Mouse (Mus musculus) brain, embryonic 14.5 days (tissue): ENCODE measurements around the gene Mid1ip1. TPM values are rescaled to one million over a fixed set of nuclear protein-coding genes. Genes with fewer than 3 reads are reported as not detected.

Experiments used
- DNase-seq: peaks from one replicate; pipeline ENCODE4 v3.0.0-alpha.2; 2011; ENCODE audit warnings: low read depth
- CTCF ChIP-seq: fragments of 200-500 bp; IDR thresholded peaks from 2 replicates; pipeline ENCODE4 v1.5.1; 2012; ENCODE audit warnings: inconsistent platforms, mild to moderate bottlenecking, moderate library complexity, borderline replicate concordance; ENCODE audit not compliant: insufficient read depth, insufficient read length; ENCODE audit errors: extremely low read depth
- POLR2A ChIP-seq: fragments of 200-500 bp; IDR thresholded peaks from 2 replicates; pipeline ENCODE4 v1.6.1; 2012; ENCODE audit warnings: mild to moderate bottlenecking, inconsistent platforms, borderline replicate concordance; ENCODE audit not compliant: poor library complexity, insufficient read depth, insufficient read length, severe bottlenecking; ENCODE audit errors: extremely low read depth
- polyA plus RNA-seq: library from polyadenylated mRNA; depleted of rRNA; stranded (reverse); fragments of >200 nt; gene quantifications from 2 replicates; pipeline ENCODE4 v1.2.3, GENCODE M21; 2012; rRNA removed

Mid1ip1 gene
- polyA plus RNA-seq, 1 experiment, result 51.6 TPM

DNA sequence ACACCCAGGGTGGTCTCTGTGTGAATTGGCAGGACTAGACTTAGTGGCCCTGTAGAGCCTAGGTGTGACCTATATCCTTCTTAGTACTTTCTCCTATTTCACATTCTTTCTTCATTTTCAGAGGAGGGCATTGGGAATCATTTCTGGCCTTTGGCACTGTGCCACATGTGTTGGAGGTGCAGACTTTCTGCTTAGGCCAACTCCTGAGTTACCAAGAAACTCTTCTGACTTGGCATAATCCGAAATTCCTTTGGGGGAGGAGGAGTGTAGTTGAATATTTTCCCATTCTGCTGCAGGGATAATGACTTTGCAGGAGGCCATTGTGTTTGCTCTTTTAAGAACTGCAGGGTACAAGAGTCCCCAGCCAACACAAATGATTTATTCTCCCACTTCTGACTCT, 19.6 kb downstream of the Mid1ip1 start:
- DNase-seq, result peak; percentile 43
- TF ChIP-seq POLR2A (no peak), CTCF (no peak)

DNA sequence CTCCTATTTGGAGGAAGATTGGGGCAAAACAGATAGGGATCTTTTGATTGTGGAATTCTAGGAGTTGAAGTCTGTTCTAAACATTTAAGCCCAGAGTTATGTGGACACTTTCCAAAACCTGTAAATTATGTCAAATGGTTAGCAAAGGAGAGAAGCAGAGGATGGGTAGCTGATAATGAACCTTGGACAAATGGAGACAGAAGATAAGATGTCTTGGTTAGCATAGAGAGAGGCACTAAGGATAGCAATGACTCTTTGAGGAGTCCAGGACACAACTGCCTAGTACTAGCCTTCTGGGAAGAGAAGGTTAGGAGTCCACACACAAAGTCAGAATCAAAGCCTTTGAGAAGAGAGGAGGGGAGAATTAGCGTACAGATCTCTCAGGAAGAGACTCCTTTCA, 20.1 kb downstream of the Mid1ip1 start:
- no peak for DNase-seq
- no peak for TF ChIP-seq CTCF
- no peak for TF ChIP-seq POLR2A

DNA sequence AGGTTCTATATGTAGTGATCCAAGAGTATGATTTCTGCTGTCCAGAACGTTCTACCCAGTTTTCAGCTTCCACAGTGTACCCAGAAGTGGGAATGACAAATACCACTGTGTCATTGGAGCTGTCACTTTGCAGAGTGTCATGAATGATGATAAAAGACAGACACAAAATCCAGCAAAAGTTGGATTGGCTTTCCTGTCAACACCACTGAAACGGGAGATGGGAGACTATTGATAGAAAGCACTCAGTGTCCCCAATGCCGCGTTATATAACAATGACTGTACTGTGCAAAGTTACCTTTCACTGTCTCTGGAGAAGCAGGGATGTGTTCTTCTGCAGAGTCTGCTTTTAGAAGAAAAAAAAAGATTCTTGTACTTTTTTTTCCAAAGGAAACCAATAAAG, 44.1 kb downstream of the Mid1ip1 start:
- TF ChIP-seq POLR2A, result no peak
- no peak for TF ChIP-seq CTCF
- DNase-seq, result no peak

DNA sequence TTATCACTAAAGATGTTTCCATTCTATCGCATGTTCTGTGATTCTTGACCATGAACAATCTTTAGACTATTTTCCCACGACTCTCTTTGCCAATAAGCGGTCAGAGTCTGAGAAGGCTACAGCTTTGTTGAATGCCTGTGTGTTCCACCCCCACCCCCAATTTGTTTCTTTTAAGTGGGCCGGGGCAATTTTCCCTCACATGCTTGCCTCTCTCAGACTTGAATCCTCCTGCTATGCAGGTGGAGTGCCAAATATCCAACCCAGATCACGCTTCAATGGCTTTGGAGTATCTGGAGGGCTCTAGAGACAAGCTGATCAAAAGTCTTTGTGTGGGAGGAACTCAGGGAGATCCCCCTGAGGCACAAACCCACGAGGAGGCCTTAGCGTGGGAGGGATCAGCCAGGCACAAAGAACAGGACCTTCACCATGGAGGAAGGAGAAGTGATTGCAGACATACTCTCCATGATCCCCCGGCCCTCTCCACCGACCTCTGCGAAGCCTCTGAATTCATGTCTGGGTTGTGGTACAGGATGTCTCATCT, 48.7 kb downstream of the Mid1ip1 start:
- DNase-seq, result peak; percentile 77
- TF ChIP-seq POLR2A (no peak), CTCF (no peak)

Other genes starting within 250 kb of the Mid1ip1 start
- 230 and 262 TPM in 2 replicates for gene Tspan7, start 229.9 kb upstream of the Mid1ip1 start, polyA plus RNA-seq